Mouse (Mus musculus) heart, embryonic 14.5 days (tissue): ENCODE data around the gene Gfpt1. TPM values are rescaled to one million over a fixed set of nuclear protein-coding genes. Genes with fewer than 3 reads are reported as not detected.
A peak's percentile ranks its signal among the peaks of the same experiment; 100 is the strongest.
"Not testable (repeated sequence)": the region's sequence is repeated elsewhere in the genome, so short reads cannot be mapped to it uniquely, and the experiment has no call there.

Source experiments
- ATAC-seq: fragments of 200-750 bp; cut with Nextera tagmentation; 2 replicates; pipeline ENCODE4 v1.8.0; 2017; ENCODE audit warnings: low read depth, moderate TSS enrichment; ENCODE audit not compliant: insufficient number of reproducible peaks, insufficient read depth, low FRiP score
- H3K27ac ChIP-seq, 2 experiments: fragments of 200-500 bp in 1 of 2; fragments of 300-500 bp in 1 of 2; sonication (generic) in 1 of 2; replicated peaks in 1 of 2; 2 replicates each; pipeline ENCODE4 v1.5.1; 2012 to 2014; ENCODE audit warnings: low read depth in 2 of 2, low read length in 2 of 2, control low read depth in 1 of 2, mild to moderate bottlenecking in 1 of 2, mixed read lengths in 1 of 2; ENCODE audit not compliant: control insufficient read depth in 1 of 2, insufficient read depth in 1 of 2
- H3K27me3 ChIP-seq: fragments of 300-500 bp; sonication (generic); 2 replicates; pipeline ENCODE4 v1.6.1; 2014; ENCODE audit warnings: mild to moderate bottlenecking, low read length, control low read depth; ENCODE audit not compliant: control insufficient read depth, insufficient read depth
- H3K36me3 ChIP-seq: fragments of 300-500 bp; sonication (generic); 2 replicates; pipeline ENCODE4 v1.6.1; 2014; ENCODE audit warnings: mild to moderate bottlenecking, control low read depth, low read length, mixed read lengths; ENCODE audit not compliant: control insufficient read depth, insufficient read depth
- H3K4me1 ChIP-seq, 2 experiments: fragments of 200-500 bp in 1 of 2; fragments of 300-500 bp in 1 of 2; sonication (generic) in 1 of 2; 2 replicates each; pipeline ENCODE4 v1.6.1; 2012 to 2014; ENCODE audit warnings: low read length in 2 of 2, control low read depth in 1 of 2, mixed read lengths in 1 of 2; ENCODE audit not compliant: control insufficient read depth in 2 of 2, insufficient read depth in 2 of 2
- H3K4me2 ChIP-seq: fragments of 300-500 bp; sonication (generic); 2 replicates; pipeline ENCODE4 v1.6.1; 2014; ENCODE audit warnings: mild to moderate bottlenecking, low read length
- H3K4me3 ChIP-seq, 2 experiments: fragments of 200-500 bp in 1 of 2; fragments of 300-500 bp in 1 of 2; sonication (generic) in 1 of 2; 2 replicates each; pipeline ENCODE4 v1.5.1; 2012 to 2014; ENCODE audit warnings: low read length in 2 of 2, mild to moderate bottlenecking in 2 of 2, control low read depth in 1 of 2, low read depth in 1 of 2, moderate library complexity in 1 of 2; ENCODE audit not compliant: control insufficient read depth in 1 of 2, insufficient read depth in 1 of 2
- H3K9ac ChIP-seq: fragments of 300-500 bp; sonication (generic); 2 replicates; pipeline ENCODE4 v1.6.1; 2014; ENCODE audit warnings: mild to moderate bottlenecking, low read length
- H3K9me3 ChIP-seq: fragments of 300-500 bp; sonication (generic); 2 replicates; pipeline ENCODE4 v1.6.1; 2016; ENCODE audit warnings: low read length, control low read depth; ENCODE audit not compliant: control insufficient read depth
- WGBS: fragments of 180-500 bp; shearing (Covaris S2); extraction: QIAGEN DNeasy Blood & Tissue Kit; methylation state at CpG from one replicate; pipeline ENCODE4 v1.1.7; 2014; 5-methylcytosine and 5-hydroxymethylcytosine counted together
- polyA plus RNA-seq: library from polyadenylated mRNA; unstranded; fragments of >200 nt; fragmentation: Nextera tagmentation; extraction: Ambion mirVana; gene quantifications from 2 replicates; pipeline ENCODE4 v1.2.1, GENCODE M21; 2014

Gene Gfpt1
- polyA plus RNA-seq, 1 experiment from 2014 or later, result 12.3 TPM

- not testable (repeated sequence) for H3K9me3 ChIP-seq, H3K27ac ChIP-seq, H3K4me3 ChIP-seq, H3K4me2 ChIP-seq, H3K27me3 ChIP-seq, ATAC-seq, H3K4me1 ChIP-seq, H3K9ac ChIP-seq
- 93% methylated on average over 7 of the region's 7 CpGs for WGBS
- H3K36me3 ChIP-seq, result peaks cover 36% of the 10 kb centered on the region
Observed at GRCm38 (mm10) chr6:87031310-87031709, 11.3 kb upstream of the Gfpt1 start.

GRCm38 (mm10) chr6:87032401-87032800, 10.2 kb upstream of the Gfpt1 start:
- no peak for ATAC-seq
- H3K9me3 ChIP-seq, result 0 out of 2 replicates have a peak, but pooled peaks cover 7% of the 10 kb centered on the region
- no peak overlapping the region for H3K9ac ChIP-seq
- 46% methylated on average over 3 of the region's 3 CpGs for WGBS
- H3K27ac ChIP-seq, result no peak overlapping the region
- H3K4me2 ChIP-seq, result no peak overlapping the region
- H3K4me1 ChIP-seq, result no peaks in the 10 kb centered on the region
- H3K4me3 ChIP-seq, result no peak overlapping the region
- H3K27me3 ChIP-seq, result no peaks in the 10 kb centered on the region
- H3K36me3 ChIP-seq, result peaks cover 26% of the 10 kb centered on the region

GRCm38 (mm10) chr6:87034395-87034794, 8.3 kb upstream of the Gfpt1 start:
- Histone ChIP-seq H3K27ac (no peak overlapping the region), H3K4me3 (no peak overlapping the region), H3K9ac (no peak overlapping the region), H3K27me3 (no peaks in the 10 kb centered on the region), H3K36me3 (peaks cover 7% of the 10 kb centered on the region), H3K4me1 (no peaks in the 10 kb centered on the region), H3K4me2 (no peak overlapping the region), H3K9me3 (0 out of 2 replicates have a peak, but pooled peaks cover 7% of the 10 kb centered on the region)
- 79% methylated on average over 3 of the region's 3 CpGs for WGBS
- ATAC-seq, result no peak

- Histone ChIP-seq H3K9me3 (0 out of 2 replicates have a peak, but pooled peaks cover 7% of the 10 kb centered on the region), H3K4me3 (no peak overlapping the region), H3K36me3 (no peaks in the 10 kb centered on the region), H3K27me3 (no peaks in the 10 kb centered on the region), H3K4me2 (no peak overlapping the region), H3K9ac (no peak overlapping the region), H3K27ac (no peak overlapping the region), H3K4me1 (0 out of 4 replicates have a peak, but pooled peaks cover 0 to 5% of the 10 kb centered on the region in 2 experiments)
- ATAC-seq, result no peak
- WGBS, result 79% methylated on average over 10 of the region's 10 CpGs
Observed at GRCm38 (mm10) chr6:87037826-87038620, 4.6 kb upstream of the Gfpt1 start.

GRCm38 (mm10) chr6:87039161-87039560, 3.5 kb upstream of the Gfpt1 start:
- no peak overlapping the region for H3K4me2 ChIP-seq
- ATAC-seq, result no peak
- H3K4me1 ChIP-seq, result peaks cover 2 to 15% of the 10 kb centered on the region in 2 experiments; a peak in 2 of 4 replicates
- H3K4me3 ChIP-seq, result no peak overlapping the region
- H3K9ac ChIP-seq, result no peak overlapping the region
- H3K9me3 ChIP-seq, result 0 out of 2 replicates have a peak, but pooled peaks cover 7% of the 10 kb centered on the region
- H3K27ac ChIP-seq, result no peak overlapping the region
- H3K27me3 ChIP-seq, result no peaks in the 10 kb centered on the region
- WGBS, result 80% methylated on average over 8 of the region's 8 CpGs
- no peaks in the 10 kb centered on the region for H3K36me3 ChIP-seq

- H3K4me1 ChIP-seq, result peaks cover 2 to 15% of the 10 kb centered on the region in 2 experiments; a peak in 2 of 4 replicates
- 68% methylated on average over 4 of the region's 4 CpGs for WGBS
- no peak overlapping the region for H3K4me3 ChIP-seq
- 0 out of 2 replicates have a peak, but pooled peaks cover 7% of the 10 kb centered on the region for H3K9me3 ChIP-seq
- ATAC-seq, result no peak
- H3K27ac ChIP-seq, result peak overlapping the region in 1 of 2 experiments; percentile 6; a peak in 1 of 4 replicates
- H3K27me3 ChIP-seq, result no peaks in the 10 kb centered on the region
- no peak overlapping the region for H3K4me2 ChIP-seq
- H3K36me3 ChIP-seq, result no peaks in the 10 kb centered on the region
- no peak overlapping the region for H3K9ac ChIP-seq
Observed at GRCm38 (mm10) chr6:87040971-87041370, 1.7 kb upstream of the Gfpt1 start.

- Histone ChIP-seq H3K9ac (peak overlapping the region; percentile 96; the same call in 1 of the 2 replicates), H3K27me3 (no peaks in the 10 kb centered on the region), H3K36me3 (no peaks in the 10 kb centered on the region), H3K4me2 (peak overlapping the region; percentile 81), H3K9me3 (0 out of 2 replicates have a peak, but pooled peaks cover 7% of the 10 kb centered on the region), H3K4me1 (peaks cover 2 to 15% of the 10 kb centered on the region in 2 experiments; a peak in 2 of 4 replicates), H3K27ac (peak overlapping the region in 1 of 2 experiments; percentile 100; a peak in 2 of 4 replicates), H3K4me3 (no peak overlapping the region; a peak in 1 of 4 replicates)
- 85% methylated on average over 7 of the region's 7 CpGs for WGBS
- no peak for ATAC-seq
Observed at GRCm38 (mm10) chr6:87041431-87041830, 1.2 kb upstream of the Gfpt1 start.
